Mouse (Mus musculus): Measurements from ENCODE around the gene Tsen15. TPM values are rescaled to one million over a fixed set of nuclear protein-coding genes. Genes with fewer than 3 reads are reported as not detected.
"Not testable (repeated sequence)": the region's sequence is repeated elsewhere in the genome, so short reads cannot be mapped to it uniquely, and the experiment has no call there.

Tsen15 gene
- polyA plus RNA-seq, 1 experiment from 2014 or later: 94.5 TPM

DNA sequence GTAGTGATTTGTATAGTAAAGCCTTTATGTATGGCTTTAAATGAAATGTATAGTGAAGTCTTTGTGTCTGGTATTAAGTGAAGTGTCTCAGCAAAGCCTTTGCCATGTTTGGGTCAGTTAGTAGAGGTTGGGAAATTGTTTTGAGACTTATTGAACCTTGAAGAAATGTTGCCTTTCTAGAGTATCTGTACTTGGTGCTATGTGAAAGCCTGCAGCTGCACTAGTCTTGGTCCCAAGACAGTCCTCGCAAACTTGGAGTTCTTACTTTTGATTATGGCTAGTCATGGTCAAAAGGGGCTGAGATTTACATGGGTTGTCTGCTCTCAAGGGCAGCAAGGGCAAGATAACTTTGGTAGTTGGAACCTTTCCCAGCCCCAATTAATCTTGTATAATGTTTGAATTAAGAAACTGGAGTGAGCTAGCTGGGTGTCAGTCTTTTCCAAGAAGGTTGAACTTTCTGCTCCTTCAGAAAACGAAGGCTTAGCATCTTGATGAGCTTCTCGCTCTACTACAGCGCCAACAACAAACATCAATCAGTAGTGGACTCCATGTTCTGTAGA, 8.5 kb upstream of the Tsen15 start:
- Histone ChIP-seq H3K9me3 (ENCODE audit: low read length) (peaks cover 10% of the 10 kb centered on the region), H3K27ac (ENCODE audit: low read length) (no peak overlapping the region), H3K4me1 (ENCODE audit: insufficient read depth, low read length) (no peaks in the 10 kb centered on the region), H3K9ac (replicated peaks; ENCODE audit: low read length) (no peak overlapping the region), H3K36me3 (ENCODE audit: insufficient read depth, low read length) (no peaks in the 10 kb centered on the region), H3K4me3 (ENCODE audit: low read length) (no peak overlapping the region), H3K4me2 (replicated peaks; ENCODE audit: low read depth, low read length) (no peak overlapping the region), H3K27me3 (ENCODE audit: insufficient read depth, low read length) (peaks cover 3% of the 10 kb centered on the region; the same call in 1 of the 2 replicates)
- ATAC-seq (ENCODE audit: low FRiP score, low TSS enrichment): no peak
- whole genome bisulfite sequencing: 55% methylated on average over 4 of the region's 4 CpGs

DNA sequence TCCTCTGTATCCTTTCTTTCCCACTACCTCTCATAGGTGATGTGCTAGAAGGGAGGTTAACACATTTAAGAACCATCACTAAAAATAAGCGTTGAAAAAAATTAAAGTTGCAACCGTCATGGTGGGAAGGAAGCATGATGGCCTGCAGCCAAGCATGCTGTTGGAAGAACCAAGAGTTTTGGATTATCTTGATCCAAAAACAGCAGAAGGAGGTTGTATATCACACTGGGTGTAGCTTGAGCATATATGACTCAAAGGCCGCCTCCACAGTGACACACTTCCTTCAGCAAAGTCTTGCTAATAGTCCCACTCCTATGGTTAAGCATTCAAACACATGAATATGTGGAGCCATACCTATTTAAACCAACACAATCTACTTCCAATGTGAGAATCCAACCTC, 7.6 kb upstream of the Tsen15 start:
- H3K4me2 ChIP-seq (replicated peaks; ENCODE audit: low read depth, low read length): no peak overlapping the region
- H3K36me3 ChIP-seq (ENCODE audit: insufficient read depth, low read length): no peaks in the 10 kb centered on the region
- H3K4me3 ChIP-seq (ENCODE audit: low read length): no peak overlapping the region
- no peak for ATAC-seq (ENCODE audit: low FRiP score, low TSS enrichment)
- no peaks in the 10 kb centered on the region for H3K4me1 ChIP-seq (ENCODE audit: insufficient read depth, low read length)
- H3K27ac ChIP-seq (ENCODE audit: low read length): no peak overlapping the region
- no peaks in the 10 kb centered on the region; the same call in 1 of the 2 replicates for H3K27me3 ChIP-seq (ENCODE audit: insufficient read depth, low read length)
- peaks cover 10% of the 10 kb centered on the region for H3K9me3 ChIP-seq (ENCODE audit: low read length)
- WGBS: 79% methylated on average over 3 of the region's 3 CpGs
- H3K9ac ChIP-seq (replicated peaks; ENCODE audit: low read length): no peak overlapping the region

DNA sequence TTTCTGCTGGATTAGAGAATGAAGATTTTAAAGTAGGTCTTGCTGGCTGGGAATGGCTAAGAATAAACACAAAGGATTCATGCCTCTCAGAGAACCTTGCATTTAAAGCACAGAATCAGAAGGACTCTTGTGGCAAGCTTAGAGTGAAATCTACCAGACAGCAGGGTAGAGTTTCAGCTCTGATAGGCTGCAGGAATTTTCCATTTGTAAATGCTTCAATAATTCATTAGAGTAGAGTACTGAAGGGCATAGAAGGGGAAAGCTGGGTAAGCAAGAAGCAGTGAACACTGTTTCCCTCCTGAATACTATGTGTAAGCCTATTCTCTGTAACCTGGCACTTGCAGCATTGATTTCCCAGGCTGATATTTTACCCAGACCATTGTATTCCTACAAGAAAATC, 2.8 kb upstream of the Tsen15 start:
- H3K27me3 ChIP-seq (ENCODE audit: insufficient read depth, low read length): no peaks in the 10 kb centered on the region
- no peak overlapping the region for H3K4me2 ChIP-seq (replicated peaks; ENCODE audit: low read depth, low read length)
- no peak overlapping the region for H3K9ac ChIP-seq (replicated peaks; ENCODE audit: low read length)
- no peak overlapping the region for H3K4me3 ChIP-seq (ENCODE audit: low read length)
- peaks cover 3% of the 10 kb centered on the region; the same call in 1 of the 2 replicates for H3K4me1 ChIP-seq (ENCODE audit: insufficient read depth, low read length)
- H3K36me3 ChIP-seq (ENCODE audit: insufficient read depth, low read length): no peaks in the 10 kb centered on the region
- ATAC-seq (ENCODE audit: low FRiP score, low TSS enrichment): no peak
- no peak overlapping the region for H3K27ac ChIP-seq (ENCODE audit: low read length)
- H3K9me3 ChIP-seq (ENCODE audit: low read length): 0 out of 2 replicates have a peak, but pooled peaks cover 3% of the 10 kb centered on the region

DNA sequence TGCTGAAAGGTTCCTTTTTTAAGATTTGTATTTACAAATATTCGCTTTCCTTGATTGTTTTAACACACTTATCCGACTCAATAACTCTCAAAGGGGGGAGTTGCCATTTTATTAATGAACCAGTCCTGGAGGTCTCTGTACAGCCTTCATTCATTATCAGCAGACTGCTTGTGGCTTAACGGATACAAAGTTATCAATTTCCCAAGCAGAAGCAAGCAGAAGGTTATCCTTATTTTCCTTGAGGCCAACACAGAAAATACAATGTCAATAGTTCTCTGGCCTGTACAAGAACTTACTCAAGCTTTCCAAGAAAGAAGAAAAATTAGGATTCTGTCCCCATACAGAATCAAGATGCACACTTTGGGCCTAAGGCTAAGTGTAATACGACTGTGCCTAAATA, 795 bp downstream of the Tsen15 start:
- H3K4me3 ChIP-seq (ENCODE audit: low read length): peak overlapping the region; percentile 78
- not testable (repeated sequence) for H3K36me3 ChIP-seq (ENCODE audit: insufficient read depth, low read length); H3K27ac ChIP-seq (ENCODE audit: low read length); H3K27me3 ChIP-seq (ENCODE audit: insufficient read depth, low read length); H3K9me3 ChIP-seq (ENCODE audit: low read length); H3K4me1 ChIP-seq (ENCODE audit: insufficient read depth, low read length); ATAC-seq (ENCODE audit: low FRiP score, low TSS enrichment)
- H3K4me2 ChIP-seq (replicated peaks; ENCODE audit: low read depth, low read length): peak overlapping the region; percentile 55
- peak overlapping the region; percentile 89 for H3K9ac ChIP-seq (replicated peaks; ENCODE audit: low read length)
- 22% methylated on average over 2 of the region's 4 CpGs for WGBS

DNA sequence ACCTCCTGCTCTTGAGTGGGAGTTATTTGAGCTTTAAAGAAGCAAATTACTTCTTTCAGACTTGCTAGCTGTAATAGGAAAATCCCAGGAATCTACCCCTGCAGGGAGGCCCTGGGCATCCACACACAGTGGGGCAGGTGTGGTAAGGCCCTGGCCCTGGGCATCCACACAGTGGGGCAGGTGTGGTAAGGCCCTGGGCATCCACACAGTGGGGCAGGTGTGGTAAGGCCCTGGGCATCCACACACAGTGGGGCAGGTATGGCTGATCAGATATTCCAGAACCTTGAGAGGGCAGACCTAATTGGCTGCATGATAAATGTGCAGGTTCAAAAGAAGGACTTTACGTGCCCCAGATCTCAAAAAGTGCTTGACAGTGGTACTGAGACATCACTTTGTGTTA, 1.9 kb downstream of the Tsen15 start:
- no peak for ATAC-seq (ENCODE audit: low FRiP score, low TSS enrichment)
- peaks cover 3% of the 10 kb centered on the region; the same call in 1 of the 2 replicates for H3K4me1 ChIP-seq (ENCODE audit: insufficient read depth, low read length)
- H3K36me3 ChIP-seq (ENCODE audit: insufficient read depth, low read length): peaks cover 5% of the 10 kb centered on the region; the same call in 1 of the 2 replicates
- H3K27me3 ChIP-seq (ENCODE audit: insufficient read depth, low read length): no peaks in the 10 kb centered on the region
- no peak overlapping the region for H3K9ac ChIP-seq (replicated peaks; ENCODE audit: low read length)
- 94% methylated on average over 1 of the region's 1 CpGs for WGBS
- H3K9me3 ChIP-seq (ENCODE audit: low read length): no peaks in the 10 kb centered on the region
- no peak overlapping the region for H3K27ac ChIP-seq (ENCODE audit: low read length)
- no peak overlapping the region for H3K4me2 ChIP-seq (replicated peaks; ENCODE audit: low read depth, low read length)
- no peak overlapping the region for H3K4me3 ChIP-seq (ENCODE audit: low read length)

DNA sequence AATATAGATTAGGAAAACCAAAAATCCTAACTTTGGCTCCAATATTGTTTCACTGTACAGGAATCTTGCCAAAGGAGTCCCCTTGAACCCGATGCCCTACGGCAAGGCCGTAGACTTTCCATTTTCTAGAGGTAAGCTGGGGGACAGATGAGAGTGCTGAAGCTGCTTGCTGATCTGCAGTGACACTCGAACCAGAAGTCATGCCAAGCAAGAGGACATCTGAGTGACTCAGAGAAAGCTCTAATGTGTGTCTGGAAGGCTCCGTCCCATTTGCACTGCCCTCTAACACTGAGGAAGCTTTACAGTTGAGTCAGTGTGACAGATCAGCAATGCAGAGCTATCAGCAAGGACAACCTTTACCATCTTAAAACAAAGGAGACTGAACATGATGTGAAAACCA, 8.2 kb downstream of the Tsen15 start:
- Histone ChIP-seq H3K4me2 (replicated peaks; ENCODE audit: low read depth, low read length) (no peak overlapping the region), H3K4me1 (ENCODE audit: insufficient read depth, low read length) (no peaks in the 10 kb centered on the region), H3K27me3 (ENCODE audit: insufficient read depth, low read length) (no peaks in the 10 kb centered on the region), H3K36me3 (ENCODE audit: insufficient read depth, low read length) (peaks cover 22% of the 10 kb centered on the region), H3K9me3 (ENCODE audit: low read length) (no peaks in the 10 kb centered on the region), H3K4me3 (ENCODE audit: low read length) (no peak overlapping the region), H3K9ac (replicated peaks; ENCODE audit: low read length) (no peak overlapping the region), H3K27ac (ENCODE audit: low read length) (no peak overlapping the region)
- no peak for ATAC-seq (ENCODE audit: low FRiP score, low TSS enrichment)
- 89% methylated on average over 5 of the region's 5 CpGs for WGBS

DNA sequence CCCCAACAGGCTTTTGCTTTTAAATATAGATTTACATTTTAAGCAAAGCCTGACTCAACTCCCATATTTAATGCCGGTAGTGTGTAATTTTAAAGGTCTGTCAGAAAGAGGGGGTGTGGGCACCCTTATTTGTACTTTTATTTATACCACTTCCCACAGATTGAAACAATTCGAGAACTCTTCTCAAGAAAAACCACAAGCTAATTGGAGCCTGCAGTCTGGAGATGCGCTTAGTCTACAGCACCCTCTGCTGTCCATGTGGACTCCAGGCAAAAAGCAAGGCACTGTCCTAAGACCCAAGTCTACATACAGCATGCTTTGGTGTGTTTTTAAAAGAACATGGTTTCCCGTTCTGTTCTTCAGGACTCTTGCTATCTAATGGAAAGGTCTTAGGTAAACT, 17.3 kb downstream of the Tsen15 start:
- H3K4me2 ChIP-seq (replicated peaks; ENCODE audit: low read depth, low read length): no peak overlapping the region
- no peaks in the 10 kb centered on the region for H3K9me3 ChIP-seq (ENCODE audit: low read length)
- H3K4me3 ChIP-seq (ENCODE audit: low read length): no peak overlapping the region
- H3K27ac ChIP-seq (ENCODE audit: low read length): no peak overlapping the region
- no peaks in the 10 kb centered on the region for H3K27me3 ChIP-seq (ENCODE audit: insufficient read depth, low read length)
- peaks cover 10% of the 10 kb centered on the region; the same call in 1 of the 2 replicates for H3K36me3 ChIP-seq (ENCODE audit: insufficient read depth, low read length)
- no peak overlapping the region for H3K9ac ChIP-seq (replicated peaks; ENCODE audit: low read length)
- peaks cover 7% of the 10 kb centered on the region for H3K4me1 ChIP-seq (ENCODE audit: insufficient read depth, low read length)
- no peak for ATAC-seq (ENCODE audit: low FRiP score, low TSS enrichment)
- 28% methylated on average over 4 of the region's 4 CpGs for WGBS

DNA sequence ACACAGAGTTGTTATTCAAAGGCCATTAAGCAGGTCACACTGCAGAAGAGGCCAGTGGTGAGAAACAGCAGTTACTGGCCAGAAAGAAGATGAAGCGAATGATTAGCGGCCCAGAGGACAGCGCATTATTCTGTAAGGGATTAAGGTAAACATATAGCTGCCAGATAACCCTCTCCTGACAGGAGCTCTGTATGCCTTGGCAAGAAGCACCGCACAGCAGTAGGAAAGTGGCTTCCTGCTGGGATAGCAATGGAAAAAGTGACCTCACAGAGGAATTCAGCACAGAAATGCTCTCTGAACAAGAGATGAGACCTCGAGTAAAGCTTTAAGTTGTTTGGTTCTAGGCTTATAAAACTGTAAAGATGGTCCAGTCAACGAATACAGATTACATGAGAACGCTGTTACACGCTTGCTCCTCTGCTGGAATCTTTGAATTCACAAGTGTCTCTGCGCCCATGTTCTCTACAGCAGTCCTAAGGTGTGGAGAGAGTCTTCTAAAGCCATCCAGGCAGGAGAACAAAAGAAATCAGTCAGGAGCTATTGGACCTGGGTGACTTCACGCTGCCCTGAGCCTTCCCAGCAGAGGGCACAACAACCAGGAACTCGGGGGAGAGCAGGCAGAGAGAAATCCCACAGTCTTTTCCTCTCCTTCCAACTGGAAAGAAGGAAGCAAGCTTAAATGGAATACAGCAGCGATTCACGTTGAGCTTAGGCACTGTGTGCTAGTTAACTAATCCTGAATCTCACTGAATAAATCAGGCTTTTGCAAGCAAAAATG, 18.0 kb downstream of the Tsen15 start:
- H3K27ac ChIP-seq (ENCODE audit: low read length): no peak overlapping the region
- no peaks in the 10 kb centered on the region for H3K9me3 ChIP-seq (ENCODE audit: low read length)
- no peaks in the 10 kb centered on the region for H3K27me3 ChIP-seq (ENCODE audit: insufficient read depth, low read length)
- peaks cover 10% of the 10 kb centered on the region; the same call in 1 of the 2 replicates for H3K36me3 ChIP-seq (ENCODE audit: insufficient read depth, low read length)
- H3K4me3 ChIP-seq (ENCODE audit: low read length): no peak overlapping the region
- ATAC-seq (ENCODE audit: low FRiP score, low TSS enrichment): peak; percentile 27; the same call in 1 of the 2 replicates
- 50% methylated on average over 13 of the region's 13 CpGs for WGBS
- no peak overlapping the region for H3K4me2 ChIP-seq (replicated peaks; ENCODE audit: low read depth, low read length)
- H3K9ac ChIP-seq (replicated peaks; ENCODE audit: low read length): 0 out of 2 replicates have a peak overlapping the region, but pooled peaks have one; percentile 11
- H3K4me1 ChIP-seq (ENCODE audit: insufficient read depth, low read length): peaks cover 7% of the 10 kb centered on the region

DNA sequence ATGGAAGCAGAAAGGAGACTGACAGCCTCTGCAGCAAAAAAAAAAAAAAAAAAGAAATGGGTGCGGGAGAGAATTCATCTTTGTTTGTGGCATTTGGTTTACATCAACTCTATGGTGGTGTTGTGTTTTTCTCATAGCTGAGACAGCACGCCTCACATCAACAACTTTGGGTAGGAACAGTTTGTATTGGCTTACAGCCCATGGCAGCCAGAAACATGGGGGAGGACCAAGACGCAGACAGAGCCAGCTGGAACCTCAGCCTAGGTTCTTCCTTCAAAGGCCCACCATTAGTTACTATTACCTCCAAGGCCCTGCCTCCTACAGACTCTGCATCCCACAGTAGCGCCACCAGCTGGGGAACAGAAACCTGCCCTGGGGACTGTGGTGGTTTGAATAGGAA, 29.8 kb downstream of the Tsen15 start:
- peak; percentile 59; the same call in 1 of the 2 replicates for ATAC-seq (ENCODE audit: low FRiP score, low TSS enrichment)
- Histone ChIP-seq H3K4me1 (ENCODE audit: insufficient read depth, low read length) (no peaks in the 10 kb centered on the region), H3K4me2 (replicated peaks; ENCODE audit: low read depth, low read length) (no peak overlapping the region), H3K4me3 (ENCODE audit: low read length) (no peak overlapping the region), H3K27ac (ENCODE audit: low read length) (0 out of 2 replicates have a peak overlapping the region, but pooled peaks have one; percentile 21), H3K27me3 (ENCODE audit: insufficient read depth, low read length) (no peaks in the 10 kb centered on the region), H3K36me3 (ENCODE audit: insufficient read depth, low read length) (no peaks in the 10 kb centered on the region), H3K9ac (replicated peaks; ENCODE audit: low read length) (no peak overlapping the region), H3K9me3 (ENCODE audit: low read length) (no peaks in the 10 kb centered on the region)
- 61% methylated on average over 4 of the region's 4 CpGs for WGBS

DNA sequence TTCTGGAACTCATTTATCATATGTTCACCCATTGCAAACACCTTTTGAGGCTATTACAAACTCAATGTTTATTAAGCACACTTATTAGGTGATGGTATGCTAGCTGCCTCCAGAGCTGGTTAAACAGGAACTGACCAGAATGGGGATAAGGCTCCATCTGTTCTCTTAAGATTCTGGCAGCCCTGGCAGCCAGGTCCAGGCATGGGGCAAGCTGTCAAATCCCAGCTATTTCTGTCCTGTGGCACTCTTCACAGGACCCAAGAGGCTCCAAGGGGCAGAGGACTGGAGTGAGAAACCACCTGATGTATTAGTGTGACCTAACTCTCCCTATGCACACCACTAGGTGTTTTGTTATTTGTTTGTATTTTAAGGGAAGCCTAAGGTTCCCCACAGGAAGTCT, 38.5 kb downstream of the Tsen15 start:
- Histone ChIP-seq H3K9ac (replicated peaks; ENCODE audit: low read length) (no peak overlapping the region), H3K4me3 (ENCODE audit: low read length) (no peak overlapping the region), H3K9me3 (ENCODE audit: low read length) (no peaks in the 10 kb centered on the region), H3K27me3 (ENCODE audit: insufficient read depth, low read length) (no peaks in the 10 kb centered on the region), H3K4me2 (replicated peaks; ENCODE audit: low read depth, low read length) (no peak overlapping the region), H3K4me1 (ENCODE audit: insufficient read depth, low read length) (no peaks in the 10 kb centered on the region), H3K27ac (ENCODE audit: low read length) (no peak overlapping the region), H3K36me3 (ENCODE audit: insufficient read depth, low read length) (no peaks in the 10 kb centered on the region)
- no peak for ATAC-seq (ENCODE audit: low FRiP score, low TSS enrichment)
